In the genomic region with DNA sequence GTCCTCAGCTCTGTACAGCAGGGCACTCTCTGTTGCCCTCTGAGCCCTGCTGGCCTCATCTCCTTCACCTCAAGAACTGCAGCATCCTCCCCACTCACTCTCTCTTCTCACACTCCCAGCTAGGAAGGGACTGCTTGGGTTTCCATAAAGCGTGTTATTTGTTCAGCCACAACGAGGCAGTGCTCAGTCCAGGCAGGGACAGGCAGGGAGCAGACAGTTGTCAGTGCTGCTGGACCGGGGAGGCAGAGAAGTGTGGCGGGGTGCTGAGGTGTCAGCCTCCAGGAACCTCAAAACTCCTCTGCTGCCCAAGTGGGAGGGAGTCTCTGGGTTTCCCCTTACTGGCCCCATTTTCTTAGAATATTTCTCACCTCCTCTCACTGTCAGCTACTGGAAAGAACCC, we compare ENCODE assay signal across 13 mouse cellular contexts. TPM values are rescaled to one million over a fixed set of nuclear protein-coding genes. Genes with fewer than 3 reads are reported as not detected.
DNase-seq lines count a peak whose midpoint lies in the region; ATAC-seq lines count a peak whose summit lies in the region.
"Had no signal": no experiment of that assay in that cellular context is flagged by ENCODE, and none has a peak within 500 bp of the region (broad histone marks: within the 10 kb centered on the region; RNA-seq: fewer than 3 reads in every experiment).

No protein-coding gene starts in this region.

- no peak for ATAC-seq in forebrain, embryonic 15.5 days (replicated peaks)
- ATAC-seq in forebrain, embryonic 12.5 days (ENCODE audit: low FRiP score), result no peak
- ATAC-seq in midbrain, embryonic 13.5 days, result 0 out of 2 replicates have a peak, but pooled peaks have one; percentile 28
- ATAC-seq in midbrain, embryonic 11.5 days (ENCODE audit: low FRiP score), result no peak
- no peak for ATAC-seq in forebrain, embryonic 16.5 days
- ATAC-seq in intestine, embryonic 16.5 days, result no peak

- H3K9ac ChIP-seq in forebrain, embryonic 15.5 days (replicated peaks), result no peak overlapping the region
- no peak overlapping the region for H3K9ac ChIP-seq in forebrain, embryonic 12.5 days
- H3K9ac ChIP-seq in midbrain, embryonic 13.5 days (replicated peaks), result no peak overlapping the region
- H3K9ac ChIP-seq in midbrain, embryonic 11.5 days (ENCODE audit: low read length), result no peak overlapping the region
- H3K9ac ChIP-seq in forebrain, embryonic 16.5 days (replicated peaks; ENCODE audit: low read depth, low read length), result peak overlapping the region; percentile 37
- H3K9ac ChIP-seq in intestine, embryonic 16.5 days (ENCODE audit: low read depth, low read length), result no peak overlapping the region

- 28% methylated on average over 4 of the region's 4 CpGs for WGBS in forebrain, embryonic 15.5 days
- WGBS in forebrain, embryonic 12.5 days, result 40% methylated on average over 4 of the region's 4 CpGs
- 44% methylated on average over 4 of the region's 4 CpGs for WGBS in midbrain, embryonic 13.5 days
- WGBS in midbrain, embryonic 11.5 days, result 45% methylated on average over 4 of the region's 4 CpGs
- WGBS in forebrain, embryonic 16.5 days, result 32% methylated on average over 4 of the region's 4 CpGs
- 44% methylated on average over 4 of the region's 4 CpGs for WGBS in intestine, embryonic 16.5 days

- H3K4me1 ChIP-seq in forebrain, embryonic 15.5 days, result peaks cover 52% of the 10 kb centered on the region
- peaks cover 37% of the 10 kb centered on the region for H3K4me1 ChIP-seq in forebrain, embryonic 12.5 days
- peaks cover 19% of the 10 kb centered on the region for H3K4me1 ChIP-seq in midbrain, embryonic 13.5 days (replicated peaks)
- peaks cover 15% of the 10 kb centered on the region for H3K4me1 ChIP-seq in midbrain, embryonic 11.5 days (ENCODE audit: control insufficient read depth, insufficient read depth, low read length)
- peaks cover 41% of the 10 kb centered on the region for H3K4me1 ChIP-seq in forebrain, embryonic 16.5 days (replicated peaks; ENCODE audit: control insufficient read depth, insufficient read depth, low read length)
- H3K4me1 ChIP-seq in intestine, embryonic 16.5 days (ENCODE audit: control insufficient read depth, insufficient read depth, low read length), result no peaks in the 10 kb centered on the region

- no peak for DNase-seq in midbrain, embryonic 11.5 days (ENCODE audit: low spot score, missing footprints)
- no peak for DNase-seq in kidney, postnatal 36 days
- no peak for DNase-seq in neural tube, embryonic 10.5 days (ENCODE audit: extremely low spot score, low spot score)
- DNase-seq: B cell, adult 2 months; gastrocnemius, postnatal 10 days; kidney, adult 18-20 months; lung, postnatal 4 days had no signal

- H3K36me3 ChIP-seq in forebrain, embryonic 15.5 days, result no peaks in the 10 kb centered on the region
- H3K36me3 ChIP-seq in forebrain, embryonic 12.5 days (replicated peaks), result no peaks in the 10 kb centered on the region
- H3K36me3 ChIP-seq in midbrain, embryonic 13.5 days, result no peaks in the 10 kb centered on the region
- no peaks in the 10 kb centered on the region for H3K36me3 ChIP-seq in midbrain, embryonic 11.5 days (ENCODE audit: control insufficient read depth, insufficient read depth, low read length)
- no peaks in the 10 kb centered on the region for H3K36me3 ChIP-seq in forebrain, embryonic 16.5 days (ENCODE audit: control insufficient read depth, insufficient read depth)
- no peaks in the 10 kb centered on the region for H3K36me3 ChIP-seq in intestine, embryonic 16.5 days (ENCODE audit: control insufficient read depth, insufficient read depth, low read length)

- no peaks in the 10 kb centered on the region for H3K27me3 ChIP-seq in forebrain, embryonic 15.5 days
- H3K27me3 ChIP-seq in forebrain, embryonic 12.5 days, result 0 out of 2 replicates have a peak, but pooled peaks cover 8% of the 10 kb centered on the region
- H3K27me3 ChIP-seq in midbrain, embryonic 13.5 days, result no peaks in the 10 kb centered on the region
- no peaks in the 10 kb centered on the region for H3K27me3 ChIP-seq in midbrain, embryonic 11.5 days (ENCODE audit: control insufficient read depth, insufficient read depth, low read length)
- no peaks in the 10 kb centered on the region for H3K27me3 ChIP-seq in forebrain, embryonic 16.5 days (replicated peaks; ENCODE audit: control insufficient read depth, insufficient read depth, low read length)
- H3K27me3 ChIP-seq in intestine, embryonic 16.5 days (replicated peaks; ENCODE audit: control insufficient read depth, insufficient read depth, low read length), result no peaks in the 10 kb centered on the region

- no peak overlapping the region for H3K4me3 ChIP-seq in forebrain, embryonic 15.5 days
- H3K4me3 ChIP-seq in forebrain, embryonic 12.5 days (replicated peaks), result no peak overlapping the region
- H3K4me3 ChIP-seq in midbrain, embryonic 13.5 days (replicated peaks), result no peak overlapping the region
- H3K4me3 ChIP-seq in midbrain, embryonic 11.5 days (ENCODE audit: low read depth, low read length), result no peak overlapping the region
- no peak overlapping the region for H3K4me3 ChIP-seq in forebrain, embryonic 16.5 days (replicated peaks; ENCODE audit: low read length)
- no peak overlapping the region for H3K4me3 ChIP-seq in intestine, embryonic 16.5 days (ENCODE audit: low read length)
- H3K4me3 ChIP-seq: myocyte had no signal

- no peaks in the 10 kb centered on the region for H3K9me3 ChIP-seq in forebrain, embryonic 15.5 days
- H3K9me3 ChIP-seq in forebrain, embryonic 12.5 days, result no peaks in the 10 kb centered on the region
- no peaks in the 10 kb centered on the region for H3K9me3 ChIP-seq in midbrain, embryonic 13.5 days
- H3K9me3 ChIP-seq in midbrain, embryonic 11.5 days (ENCODE audit: control insufficient read depth, low read length), result no peaks in the 10 kb centered on the region
- H3K9me3 ChIP-seq in forebrain, embryonic 16.5 days (ENCODE audit: control insufficient read depth, low read length), result no peaks in the 10 kb centered on the region
- no peaks in the 10 kb centered on the region for H3K9me3 ChIP-seq in intestine, embryonic 16.5 days (ENCODE audit: control insufficient read depth, low read length)

- peak overlapping the region; percentile 12; the same call in 1 of the 2 replicates for H3K4me2 ChIP-seq in forebrain, embryonic 15.5 days (replicated peaks)
- no peak overlapping the region for H3K4me2 ChIP-seq in forebrain, embryonic 12.5 days
- no peak overlapping the region for H3K4me2 ChIP-seq in midbrain, embryonic 13.5 days (replicated peaks)
- no peak overlapping the region for H3K4me2 ChIP-seq in midbrain, embryonic 11.5 days
- peak overlapping the region; percentile 30 for H3K4me2 ChIP-seq in forebrain, embryonic 16.5 days (ENCODE audit: low read length)
- H3K4me2 ChIP-seq in intestine, embryonic 16.5 days (ENCODE audit: low read depth, low read length), result no peak overlapping the region

- peak overlapping the region; percentile 35 for H3K27ac ChIP-seq in forebrain, embryonic 15.5 days (replicated peaks)
- H3K27ac ChIP-seq in forebrain, embryonic 12.5 days, result no peak overlapping the region
- H3K27ac ChIP-seq in midbrain, embryonic 13.5 days, result no peak overlapping the region
- H3K27ac ChIP-seq in midbrain, embryonic 11.5 days (ENCODE audit: low read depth, low read length), result no peak overlapping the region
- H3K27ac ChIP-seq in forebrain, embryonic 16.5 days (ENCODE audit: low read length), result peak overlapping the region; percentile 50; the same call in 1 of the 2 replicates
- H3K27ac ChIP-seq in intestine, embryonic 16.5 days (ENCODE audit: low read length), result no peak overlapping the region

RNA-seq across cellular contexts. Expression of a gene that starts 14.6 kb away (rescaled TPM):
- 136 and 150 TPM in 2 replicates for polyA plus RNA-seq in forebrain, embryonic 15.5 days (2015; fragmentation: Nextera tagmentation; extraction: Ambion mirVana)
- 21.3 and 21.6 TPM in 2 replicates for polyA plus RNA-seq in forebrain, embryonic 12.5 days (2016; fragmentation: Nextera tagmentation; extraction: Ambion mirVana)
- 14.0 and 20.6 TPM in 2 replicates for polyA plus RNA-seq in midbrain, embryonic 13.5 days (2015; fragmentation: Nextera tagmentation; extraction: Ambion mirVana)
- 10.2 and 10.7 TPM in 2 replicates for polyA plus RNA-seq in midbrain, embryonic 11.5 days (2014; fragmentation: Nextera tagmentation; extraction: Ambion mirVana)
- 111 and 146 TPM in 2 replicates for polyA plus RNA-seq in forebrain, embryonic 16.5 days (2015; fragmentation: Nextera tagmentation; extraction: Ambion mirVana)
- polyA plus RNA-seq in intestine, embryonic 16.5 days (2015; fragmentation: Nextera tagmentation; extraction: Ambion mirVana), result 1.1 and 1.3 TPM in 2 replicates

Comparison
In these comparisons a context has a peak if more than half of its experiments do, and no peak if none do; other contexts are left out.
1. H3K27ac ChIP-seq: peak in forebrain, embryonic 15.5 days (single experiment) and forebrain, embryonic 16.5 days (single experiment); none in forebrain, embryonic 12.5 days (single experiment), midbrain, embryonic 13.5 days (single experiment), midbrain, embryonic 11.5 days (single experiment) and intestine, embryonic 16.5 days (single experiment).
2. H3K4me2 ChIP-seq: peak in forebrain, embryonic 15.5 days (single experiment) and forebrain, embryonic 16.5 days (single experiment); none in forebrain, embryonic 12.5 days (single experiment), midbrain, embryonic 13.5 days (single experiment), midbrain, embryonic 11.5 days (single experiment) and intestine, embryonic 16.5 days (single experiment).